Mouse (Mus musculus): Measurements from ENCODE around the gene Prrxl1. TPM values are rescaled to one million over a fixed set of nuclear protein-coding genes. Genes with fewer than 3 reads are reported as not detected.
A peak's percentile ranks its signal among the peaks of the same experiment; 100 is the strongest.

Prrxl1 gene
- polyA plus RNA-seq, 1 experiment from 2014 or later, result 0.11 TPM

DNA sequence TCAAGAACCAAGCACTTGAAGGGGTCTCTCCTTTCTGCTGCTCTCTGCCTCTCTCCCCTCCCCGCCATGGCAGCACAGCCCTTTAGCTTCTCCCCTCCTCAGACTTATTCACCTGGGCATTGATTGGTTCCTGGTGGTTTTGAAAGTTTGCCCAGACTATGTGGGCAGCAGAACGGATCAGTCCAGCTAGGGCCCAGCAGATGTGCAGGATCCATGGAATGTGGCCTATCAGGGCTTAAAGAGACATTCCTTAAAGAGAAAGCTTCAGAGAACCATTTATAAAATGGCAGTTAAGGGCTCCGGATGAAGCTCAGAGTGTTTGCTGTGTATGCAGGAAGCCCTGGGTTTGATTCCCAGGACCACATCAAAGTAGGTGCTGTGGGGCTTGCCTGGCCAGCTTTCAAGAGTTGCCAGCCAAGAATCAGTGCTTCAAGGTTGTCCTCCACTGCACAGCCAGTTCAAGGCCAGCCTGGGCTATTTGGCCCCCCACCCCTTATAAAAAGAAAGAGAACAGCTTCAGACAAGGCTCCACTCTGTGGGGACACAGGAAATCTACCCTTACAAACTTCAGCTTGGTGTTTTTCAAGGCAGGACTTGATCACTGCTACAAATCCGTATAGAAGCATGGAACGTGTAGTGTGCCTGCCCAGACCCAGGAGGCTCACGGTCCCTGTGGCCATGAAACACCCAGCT, 33.8 kb downstream of the Prrxl1 start:
- Histone ChIP-seq H3K27ac (replicated peaks) (no peak overlapping the region), H3K4me1 (peaks cover 10% of the 10 kb centered on the region; the same call in 1 of the 2 replicates), H3K4me3 (no peak overlapping the region), H3K4me2 (no peak overlapping the region), H3K36me3 (no peaks in the 10 kb centered on the region), H3K9ac (no peak overlapping the region), H3K9me3 (0 out of 2 replicates have a peak, but pooled peaks cover 4% of the 10 kb centered on the region), H3K27me3 (replicated peaks) (peaks cover 13% of the 10 kb centered on the region; the same call in 1 of the 2 replicates)
- ATAC-seq (ENCODE audit: extremely low read depth, insufficient number of reproducible peaks, low FRiP score, low TSS enrichment), result no peak
- 67% methylated on average over 6 of the region's 6 CpGs for WGBS

DNA sequence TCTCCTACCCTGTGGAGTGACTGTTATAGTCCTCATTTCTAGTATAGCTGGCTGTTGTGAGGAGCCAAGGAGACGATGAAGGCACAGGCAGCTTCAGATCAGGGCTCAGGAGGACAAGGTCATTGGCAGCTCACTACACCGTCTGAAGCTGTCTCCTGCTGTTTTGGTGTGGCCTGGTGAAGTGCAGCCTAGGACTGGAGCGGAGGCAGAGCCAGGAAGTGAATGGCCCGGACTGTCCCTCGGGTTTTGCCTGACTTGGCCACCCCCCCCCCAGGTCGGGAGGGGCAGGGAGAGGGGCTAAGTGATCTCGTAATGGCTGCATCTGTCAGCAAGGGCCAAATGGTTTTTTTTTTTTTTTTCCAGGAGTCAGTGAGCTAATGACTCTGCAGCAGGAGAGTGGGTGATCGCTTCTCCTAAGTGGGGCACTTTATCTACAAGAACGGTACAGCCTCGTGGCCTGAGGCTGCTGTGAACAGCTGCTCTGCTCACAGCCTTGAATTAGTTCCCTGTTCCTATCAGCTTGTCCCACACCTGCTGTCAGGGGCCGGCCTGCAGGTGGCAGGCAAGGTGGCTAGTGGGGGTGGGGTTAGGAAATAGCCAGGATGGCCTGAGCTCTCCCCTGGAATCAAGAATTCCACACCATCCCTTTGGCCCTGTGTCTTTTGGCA, 34.9 kb downstream of the Prrxl1 start:
- Histone ChIP-seq H3K4me3 (no peak overlapping the region), H3K27me3 (replicated peaks) (peaks cover 13% of the 10 kb centered on the region; the same call in 1 of the 2 replicates), H3K36me3 (no peaks in the 10 kb centered on the region), H3K27ac (replicated peaks) (no peak overlapping the region), H3K4me2 (peak overlapping the region; percentile 24; the same call in 1 of the 2 replicates), H3K4me1 (0 out of 2 replicates have a peak, but pooled peaks cover 6% of the 10 kb centered on the region), H3K9me3 (0 out of 2 replicates have a peak, but pooled peaks cover 4% of the 10 kb centered on the region), H3K9ac (no peak overlapping the region)
- no peak for ATAC-seq (ENCODE audit: extremely low read depth, insufficient number of reproducible peaks, low FRiP score, low TSS enrichment)
- WGBS, result 10% methylated on average over 11 of the region's 11 CpGs

GRCm38 (mm10) chr14:32638485-32638884, 39.3 kb downstream of the Prrxl1 start:
- Histone ChIP-seq H3K4me1 (0 out of 2 replicates have a peak, but pooled peaks cover 6% of the 10 kb centered on the region), H3K4me2 (no peak overlapping the region), H3K9me3 (0 out of 2 replicates have a peak, but pooled peaks cover 4% of the 10 kb centered on the region), H3K27ac (replicated peaks) (no peak overlapping the region), H3K9ac (no peak overlapping the region), H3K4me3 (no peak overlapping the region), H3K27me3 (replicated peaks) (peaks cover 22% of the 10 kb centered on the region; the same call in 1 of the 2 replicates), H3K36me3 (no peaks in the 10 kb centered on the region)
- 76% methylated on average over 2 of the region's 2 CpGs for WGBS
- no peak for ATAC-seq (ENCODE audit: extremely low read depth, insufficient number of reproducible peaks, low FRiP score, low TSS enrichment)

GRCm38 (mm10) chr14:32659781-32660180, 60.6 kb downstream of the Prrxl1 start:
- no peak; the same call in 1 of the 2 replicates for ATAC-seq (ENCODE audit: extremely low read depth, insufficient number of reproducible peaks, low FRiP score, low TSS enrichment)
- no peak overlapping the region for H3K4me3 ChIP-seq
- no peaks in the 10 kb centered on the region for H3K9me3 ChIP-seq
- no peak overlapping the region for H3K27ac ChIP-seq (replicated peaks)
- no peak overlapping the region for H3K4me2 ChIP-seq
- WGBS, result 75% methylated on average over 9 of the region's 9 CpGs
- H3K9ac ChIP-seq, result no peak overlapping the region
- no peaks in the 10 kb centered on the region for H3K4me1 ChIP-seq
- peaks cover 55% of the 10 kb centered on the region for H3K36me3 ChIP-seq
- peaks cover 26% of the 10 kb centered on the region; the same call in 1 of the 2 replicates for H3K27me3 ChIP-seq (replicated peaks)

DNA sequence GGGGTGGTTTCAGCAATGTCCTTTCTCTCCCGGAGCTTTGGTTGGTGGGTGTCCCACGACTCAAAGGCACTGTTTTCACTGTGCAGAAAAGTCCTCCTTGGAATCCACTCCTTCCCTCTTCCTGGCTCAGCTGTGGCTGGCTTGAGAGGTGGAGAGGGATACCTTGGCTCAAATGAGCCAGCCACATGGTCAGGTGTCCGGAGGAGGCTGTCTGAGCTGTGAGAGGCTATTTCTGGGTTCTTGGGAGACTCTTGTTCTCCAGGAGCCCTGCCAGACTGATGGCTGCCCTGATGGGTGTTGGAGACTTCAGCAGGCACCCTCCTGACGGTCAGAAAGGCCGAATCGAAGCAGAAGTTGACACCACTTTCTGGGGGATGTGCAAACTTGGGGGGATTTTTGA, 63.9 kb downstream of the Prrxl1 start:
- H3K36me3 ChIP-seq, result peaks cover 74% of the 10 kb centered on the region
- no peaks in the 10 kb centered on the region for H3K9me3 ChIP-seq
- peaks cover 31% of the 10 kb centered on the region; the same call in 1 of the 2 replicates for H3K27me3 ChIP-seq (replicated peaks)
- WGBS, result 81% methylated on average over 6 of the region's 6 CpGs
- H3K4me2 ChIP-seq, result no peak overlapping the region
- no peak overlapping the region for H3K4me3 ChIP-seq
- no peak overlapping the region for H3K27ac ChIP-seq (replicated peaks)
- ATAC-seq (ENCODE audit: extremely low read depth, insufficient number of reproducible peaks, low FRiP score, low TSS enrichment), result no peak
- H3K4me1 ChIP-seq, result no peaks in the 10 kb centered on the region
- no peak overlapping the region for H3K9ac ChIP-seq

DNA sequence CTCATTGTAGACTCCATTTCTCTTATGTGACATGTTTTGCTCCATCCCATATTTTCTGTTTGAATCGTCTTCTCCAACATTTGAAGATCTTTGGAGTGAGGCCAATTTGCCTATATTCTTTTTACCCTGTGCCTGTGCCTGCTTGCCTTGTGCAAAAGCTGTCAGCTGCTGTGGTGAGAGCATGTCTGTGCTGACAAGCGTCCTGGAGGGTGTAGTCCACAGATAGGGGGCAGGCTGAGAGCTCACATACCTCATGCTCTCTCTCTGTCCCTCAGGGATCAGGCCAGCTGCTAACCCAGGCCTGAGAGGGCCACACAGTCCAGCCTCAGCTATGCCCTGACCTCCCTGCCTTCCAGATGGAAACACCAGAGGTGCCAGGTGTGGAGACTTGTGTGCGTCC, 74.0 kb downstream of the Prrxl1 start:
- Histone ChIP-seq H3K4me3 (no peak overlapping the region), H3K27ac (replicated peaks) (0 out of 2 replicates have a peak overlapping the region, but pooled peaks have one; percentile 10), H3K27me3 (replicated peaks) (no peaks in the 10 kb centered on the region), H3K4me2 (no peak overlapping the region), H3K9ac (no peak overlapping the region), H3K9me3 (no peaks in the 10 kb centered on the region), H3K4me1 (peaks cover 28% of the 10 kb centered on the region), H3K36me3 (peaks cover under 1% of the 10 kb centered on the region; the same call in 1 of the 2 replicates)
- 40% methylated on average over 3 of the region's 3 CpGs for WGBS
- no peak; the same call in 1 of the 2 replicates for ATAC-seq (ENCODE audit: extremely low read depth, insufficient number of reproducible peaks, low FRiP score, low TSS enrichment)

DNA sequence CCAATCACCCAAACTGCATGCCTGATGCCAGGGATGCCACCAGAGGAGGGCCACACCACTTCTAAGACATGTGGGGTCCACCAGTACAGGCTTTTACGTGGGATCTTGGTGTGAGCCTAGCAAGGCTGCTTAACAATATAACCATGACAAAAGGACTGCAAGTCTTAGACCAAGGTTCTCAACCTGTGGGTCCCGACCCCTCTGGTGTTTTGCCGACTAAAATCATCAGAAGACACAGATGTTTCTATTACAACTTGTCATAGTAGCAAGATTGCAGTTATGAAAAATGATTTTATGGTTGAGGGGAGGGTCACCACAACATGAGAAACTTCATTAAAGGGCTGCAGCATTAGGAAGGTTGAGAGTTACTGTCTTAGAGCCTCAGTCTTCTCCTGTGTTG, 79.4 kb downstream of the Prrxl1 start:
- peaks cover 46% of the 10 kb centered on the region for H3K4me1 ChIP-seq

DNA sequence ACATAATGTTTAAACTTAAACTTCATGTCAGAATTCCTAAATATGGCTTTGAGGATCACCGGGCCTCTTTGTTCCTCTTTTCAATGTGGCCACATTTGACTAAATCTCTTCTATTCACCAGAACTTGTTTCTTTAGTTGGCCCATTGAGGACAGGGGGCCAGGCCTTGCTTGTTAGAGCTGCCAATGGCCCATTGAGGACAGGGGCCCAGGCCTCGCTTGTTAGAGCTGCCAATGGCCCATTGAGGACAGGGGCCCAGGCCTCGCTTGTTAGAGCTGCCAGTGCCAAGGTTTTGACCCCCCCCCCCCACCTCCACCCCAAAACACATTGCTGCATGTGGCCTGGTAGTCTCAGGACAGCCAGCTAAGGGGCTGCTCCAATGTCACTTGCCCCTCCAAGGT, 82.4 kb downstream of the Prrxl1 start:
- Histone ChIP-seq H3K27me3 (replicated peaks) (0 out of 2 replicates have a peak, but pooled peaks cover 3% of the 10 kb centered on the region), H3K9ac (no peak overlapping the region), H3K27ac (replicated peaks) (no peak overlapping the region), H3K36me3 (no peaks in the 10 kb centered on the region), H3K4me1 (peaks cover 67% of the 10 kb centered on the region), H3K4me2 (no peak overlapping the region), H3K9me3 (no peaks in the 10 kb centered on the region), H3K4me3 (no peak overlapping the region)
- ATAC-seq (ENCODE audit: extremely low read depth, insufficient number of reproducible peaks, low FRiP score, low TSS enrichment), result no peak
- 80% methylated on average over 3 of the region's 3 CpGs for WGBS

More for the DNA sequence above, 79.4 kb downstream of the Prrxl1 start:
- no peak overlapping the region for H3K4me3 ChIP-seq
- no peak overlapping the region for H3K4me2 ChIP-seq
- no peaks in the 10 kb centered on the region for H3K9me3 ChIP-seq
- 72% methylated on average over 3 of the region's 3 CpGs for WGBS
- H3K27me3 ChIP-seq (replicated peaks), result 0 out of 2 replicates have a peak, but pooled peaks cover 3% of the 10 kb centered on the region
- no peak overlapping the region for H3K27ac ChIP-seq (replicated peaks)
- no peaks in the 10 kb centered on the region for H3K36me3 ChIP-seq
- no peak overlapping the region; the same call in 1 of the 2 replicates for H3K9ac ChIP-seq
- ATAC-seq (ENCODE audit: extremely low read depth, insufficient number of reproducible peaks, low FRiP score, low TSS enrichment), result no peak

- no peaks in the 10 kb centered on the region for H3K9me3 ChIP-seq
- 0 out of 2 replicates have a peak, but pooled peaks cover 3% of the 10 kb centered on the region for H3K27me3 ChIP-seq (replicated peaks)
- WGBS, result 87% methylated on average over 12 of the region's 12 CpGs
- peaks cover 74% of the 10 kb centered on the region for H3K4me1 ChIP-seq
- no peak for ATAC-seq (ENCODE audit: extremely low read depth, insufficient number of reproducible peaks, low FRiP score, low TSS enrichment)
- H3K4me2 ChIP-seq, result peak overlapping the region; percentile 70
- H3K9ac ChIP-seq, result peak overlapping the region; percentile 88
- H3K36me3 ChIP-seq, result no peaks in the 10 kb centered on the region
- peak overlapping the region; percentile 97; the same call in 1 of the 2 replicates for H3K27ac ChIP-seq (replicated peaks)
- peak overlapping the region; percentile 62 for H3K4me3 ChIP-seq
Measured at GRCm38 (mm10) chr14:32682536-32682935, 83.3 kb downstream of the Prrxl1 start.

GRCm38 (mm10) chr14:32683251-32683838, 84.1 kb downstream of the Prrxl1 start:
- H3K4me1 ChIP-seq, result peaks cover 67% of the 10 kb centered on the region
- H3K36me3 ChIP-seq, result no peaks in the 10 kb centered on the region
- 0 out of 2 replicates have a peak, but pooled peaks have one; percentile 7 for ATAC-seq (ENCODE audit: extremely low read depth, insufficient number of reproducible peaks, low FRiP score, low TSS enrichment)
- H3K27me3 ChIP-seq (replicated peaks), result 0 out of 2 replicates have a peak, but pooled peaks cover 3% of the 10 kb centered on the region
- H3K4me2 ChIP-seq, result peak overlapping the region; percentile 70
- H3K27ac ChIP-seq (replicated peaks), result peak overlapping the region; percentile 97
- WGBS, result 16% methylated on average over 19 of the region's 19 CpGs
- H3K9me3 ChIP-seq, result no peaks in the 10 kb centered on the region
- peak overlapping the region; percentile 88 for H3K9ac ChIP-seq
- peak overlapping the region; percentile 62 for H3K4me3 ChIP-seq

All from heart, embryonic 13.5 days (tissue).